Mouse (Mus musculus) kidney, postnatal 4 days (tissue): ENCODE data around the gene Wdr83.
"Not testable (repeated sequence)": the region's sequence is repeated elsewhere in the genome, so short reads cannot be mapped to it uniquely, and the experiment has no call there.

Experiments
- DNase-seq, 2 experiments: peaks; one replicate each; pipeline ENCODE4 v3.0.0; 2021; ENCODE audit warnings: mixed read lengths in 2 of 2

Gene Wdr83

GRCm38 (mm10) chr8:85081216-85081555 lies at the start of gene Wdr83:
Gene Wdr83 (minus strand): TSS chr8:85081306.
- DNase-seq = peak; percentile 57 to 69

- DNase-seq = no peak
Observed at GRCm38 (mm10) chr8:85123691-85124090, 42.6 kb upstream of the Wdr83 start.

GRCm38 (mm10) chr8:85122995-85123394 lies 41.9 kb upstream of the Wdr83 start, which contains the start of gene Zfp791:
Gene Zfp791 (minus strand): TSS chr8:85123095.
- no peak for DNase-seq

GRCm38 (mm10) chr8:85120251-85120650 lies 39.1 kb upstream of the Wdr83 start:
- not testable (repeated sequence) for DNase-seq

GRCm38 (mm10) chr8:85119052-85119981 lies 38.2 kb upstream of the Wdr83 start:
- DNase-seq = peak; percentile 93 to 94

GRCm38 (mm10) chr8:85116984-85117383 lies 35.9 kb upstream of the Wdr83 start:
- no peak for DNase-seq

- no peak for DNase-seq
Observed at GRCm38 (mm10) chr8:85115501-85115900, 34.4 kb upstream of the Wdr83 start.

- DNase-seq = no peak
Observed at GRCm38 (mm10) chr8:85113241-85113640, 32.1 kb upstream of the Wdr83 start.

- no peak for DNase-seq
Observed at GRCm38 (mm10) chr8:85100076-85100665, 19.1 kb upstream of the Wdr83 start.

GRCm38 (mm10) chr8:85096850-85097249 lies 15.7 kb upstream of the Wdr83 start:
- no peak for DNase-seq

- DNase-seq = no peak
Observed at GRCm38 (mm10) chr8:85096196-85096595, 15.1 kb upstream of the Wdr83 start.

GRCm38 (mm10) chr8:85095566-85095965 lies 14.5 kb upstream of the Wdr83 start:
- no peak for DNase-seq

GRCm38 (mm10) chr8:85095051-85095450 lies 13.9 kb upstream of the Wdr83 start:
- DNase-seq = no peak

- DNase-seq = no peak
Observed at GRCm38 (mm10) chr8:85091526-85092090, 10.5 kb upstream of the Wdr83 start.

GRCm38 (mm10) chr8:85090856-85091255 lies 9.8 kb upstream of the Wdr83 start:
- no peak for DNase-seq

- no peak for DNase-seq
Observed at GRCm38 (mm10) chr8:85088771-85089170, 7.7 kb upstream of the Wdr83 start.

GRCm38 (mm10) chr8:85086238-85086637 lies 5.1 kb upstream of the Wdr83 start:
- no peak for DNase-seq

- DNase-seq = no peak
Observed at GRCm38 (mm10) chr8:85084633-85085032, 3.5 kb upstream of the Wdr83 start.

- peak; percentile 89 to 93 for DNase-seq
Observed at GRCm38 (mm10) chr8:85083108-85083813, 2.2 kb upstream of the Wdr83 start, which contains the start of gene Man2b1. Gene Man2b1 (plus strand): TSS chr8:85083270.

- DNase-seq = not testable (repeated sequence)
Observed at GRCm38 (mm10) chr8:85082169-85082568, 1.1 kb upstream of the Wdr83 start.

GRCm38 (mm10) chr8:85080532-85081215 lies 432 bp downstream of the Wdr83 start, which contains the start of gene Wdr83os:
Gene Wdr83os (plus strand): TSS chr8:85080740.
- peak; percentile 63 to 77 for DNase-seq

GRCm38 (mm10) chr8:85080214-85080531 lies 933 bp downstream of the Wdr83 start:
- peak in 1 of 2 experiments; percentile 59 for DNase-seq
